Mouse (Mus musculus) gastrocnemius, adult 18-20 months (tissue): ENCODE results near the gene Eml4. TPM values are rescaled to one million over a fixed set of nuclear protein-coding genes. Genes with fewer than 3 reads are reported as not detected.

Experiments used
- DNase-seq: peaks from one replicate; pipeline ENCODE4 v3.0.0; 2021; ENCODE audit warnings: low spot score
- total RNA-seq, 2 experiments: library from RNA; stranded (reverse); gene quantifications; 2 replicates each; pipeline ENCODE4 v1.2.3; 2021

The Eml4 gene
- total RNA-seq, 2 experiments from 2014 or later = 1.8 to 2.1 TPM

GRCm38 (mm10) chr17:83340895-83341524, 9.7 kb upstream of the Eml4 start:
- DNase-seq = no peak

DNA sequence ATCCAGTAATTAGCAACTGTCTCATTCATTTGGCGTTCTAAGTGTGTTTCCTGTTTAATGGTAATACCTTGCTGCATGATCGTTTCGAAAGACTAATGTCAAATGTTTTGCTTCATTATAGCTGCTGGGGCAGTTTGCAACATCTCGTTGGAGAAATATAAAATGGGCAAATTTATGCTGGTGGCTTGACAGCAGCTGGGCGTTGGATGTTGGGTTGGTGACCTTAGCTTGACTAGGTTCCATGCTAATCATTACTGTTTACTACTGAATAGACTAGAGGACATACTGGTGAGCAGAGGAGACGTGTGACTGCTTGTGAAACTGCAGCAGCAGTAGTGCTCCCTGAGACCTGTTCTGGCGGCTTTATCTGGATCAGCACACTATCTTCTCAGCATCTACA, 6.5 kb upstream of the Eml4 start:
- DNase-seq = no peak

DNA sequence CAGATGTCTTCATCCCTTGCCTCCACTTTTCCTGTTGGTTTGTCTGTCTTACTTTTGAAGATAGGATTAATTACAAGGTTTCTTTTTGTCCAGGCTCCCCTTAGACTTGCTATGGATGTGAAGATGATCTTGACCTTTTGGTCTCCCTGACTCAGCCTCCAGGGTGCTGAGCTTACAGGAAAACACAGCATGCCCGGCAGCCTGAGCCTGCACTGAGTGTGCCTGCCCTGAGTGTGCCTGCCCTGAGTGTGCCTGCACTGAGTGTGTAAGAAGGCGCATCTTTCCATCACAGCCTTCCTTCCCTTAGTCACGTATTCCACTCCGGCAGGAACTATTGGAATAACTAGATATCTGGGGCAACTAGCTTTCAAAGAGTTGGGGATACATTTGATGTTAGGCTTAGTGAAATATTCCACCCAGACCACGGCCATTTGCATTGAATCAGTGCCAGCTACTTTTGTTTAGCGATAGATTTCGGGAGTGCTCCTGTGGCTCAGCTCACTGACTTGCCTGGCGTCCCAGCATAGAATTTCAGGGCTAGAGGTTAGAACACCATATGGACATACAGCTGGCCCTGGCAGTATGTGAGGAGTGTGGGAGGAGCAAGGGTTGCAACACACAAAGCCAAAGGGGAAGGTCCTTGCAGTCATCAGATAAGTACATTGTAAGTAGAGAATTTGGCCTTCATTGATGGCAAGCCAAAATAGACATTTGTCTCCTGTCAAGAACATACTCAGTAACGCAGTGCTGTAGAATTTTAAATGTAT, 2.5 kb upstream of the Eml4 start:
- DNase-seq = no peak

GRCm38 (mm10) chr17:83351119-83351531, 394 bp downstream of the Eml4 start:
- DNase-seq = no peak

- DNase-seq = no peak
Measured at GRCm38 (mm10) chr17:83351601-83352413, 1.1 kb downstream of the Eml4 start.

DNA sequence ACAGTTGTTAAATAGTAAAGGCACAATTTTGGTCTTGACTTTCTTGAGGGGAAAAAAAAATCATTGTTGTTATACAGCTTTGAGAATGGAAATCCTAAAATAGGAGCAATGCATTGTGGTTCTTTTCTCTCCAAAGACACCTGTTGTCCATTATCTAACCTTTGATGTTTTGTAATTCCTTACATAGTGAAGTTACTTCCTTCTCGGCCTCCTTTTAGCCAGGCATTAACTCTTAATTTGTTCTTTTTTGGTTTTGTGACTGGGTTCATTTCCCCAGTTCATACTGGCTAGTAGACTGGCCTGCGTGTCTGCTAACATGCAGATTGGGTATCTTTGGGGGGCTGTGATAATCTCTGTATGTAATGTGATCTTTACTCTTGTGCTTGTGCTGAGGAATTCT, 1.7 kb downstream of the Eml4 start:
- no peak for DNase-seq

GRCm38 (mm10) chr17:83353011-83353410, 2.3 kb downstream of the Eml4 start:
- no peak for DNase-seq

GRCm38 (mm10) chr17:83353460-83353859, 2.7 kb downstream of the Eml4 start:
- DNase-seq = no peak

DNA sequence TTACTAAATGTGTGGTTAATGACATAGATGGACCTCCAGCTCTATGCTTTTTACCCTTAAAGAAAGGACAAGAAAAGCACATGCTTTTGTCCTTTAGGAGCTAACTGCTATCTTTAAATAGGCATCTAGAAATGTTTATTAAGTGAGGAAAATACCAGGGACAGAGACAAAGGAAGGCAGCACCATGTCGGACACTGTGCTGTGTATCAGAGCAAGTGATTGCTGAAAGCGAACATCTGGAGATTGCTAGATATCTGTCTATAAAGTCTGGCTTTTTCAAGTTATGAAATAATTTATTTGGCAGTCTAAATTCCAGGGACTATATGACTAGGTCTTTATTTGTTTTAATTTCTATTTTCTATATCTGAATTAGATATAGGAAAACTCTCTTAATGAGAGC, 4.8 kb downstream of the Eml4 start:
- DNase-seq = no peak

- no peak for DNase-seq
Measured at GRCm38 (mm10) chr17:83359934-83360333, 9.2 kb downstream of the Eml4 start.

- DNase-seq = no peak
Measured at GRCm38 (mm10) chr17:83360796-83361566, 10.2 kb downstream of the Eml4 start.

DNA sequence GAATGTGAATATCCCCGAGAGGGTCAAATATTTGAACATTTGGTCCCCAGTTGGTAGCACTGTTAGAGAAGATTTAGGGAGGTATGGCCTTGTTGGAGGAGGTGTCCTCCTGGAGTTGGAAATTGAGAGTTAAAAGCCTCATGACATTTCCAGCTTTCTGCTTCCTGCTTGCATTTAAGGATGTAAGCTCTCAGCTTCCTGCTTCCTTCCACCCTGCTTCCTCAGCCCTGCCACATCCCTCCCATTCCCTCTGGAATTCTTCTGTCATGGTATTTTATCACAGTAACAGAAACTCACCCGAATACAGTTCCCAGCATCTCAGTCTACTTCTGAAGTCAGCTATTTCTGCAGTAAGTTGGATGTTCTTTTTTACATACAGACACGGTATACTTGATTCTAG, 12.3 kb downstream of the Eml4 start:
- DNase-seq = no peak

- DNase-seq = no peak
Measured at GRCm38 (mm10) chr17:83364296-83364695, 13.6 kb downstream of the Eml4 start.

- DNase-seq = no peak
Measured at GRCm38 (mm10) chr17:83365130-83365529, 14.4 kb downstream of the Eml4 start.

GRCm38 (mm10) chr17:83365614-83366355, 15.1 kb downstream of the Eml4 start:
- no peak for DNase-seq

DNA sequence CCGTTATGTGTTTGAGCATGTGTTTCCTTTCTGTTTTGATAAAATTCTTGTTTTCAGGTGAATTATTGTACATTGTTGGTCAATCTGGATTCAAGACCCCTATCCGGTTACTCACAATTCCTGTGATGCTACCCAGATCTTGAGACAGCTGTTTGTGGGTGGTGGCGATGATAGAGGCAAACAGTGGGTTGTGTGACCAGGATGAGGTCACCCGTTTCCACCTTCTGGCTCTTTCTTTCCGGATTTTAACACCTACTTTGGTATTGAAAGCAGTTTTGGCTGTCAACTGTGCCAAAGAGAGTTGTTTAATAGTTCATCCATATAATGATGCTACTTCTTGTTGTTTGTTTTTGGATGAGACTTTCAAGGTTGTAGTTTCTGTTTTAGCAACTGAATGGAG, 16.7 kb downstream of the Eml4 start:
- no peak for DNase-seq

GRCm38 (mm10) chr17:83374123-83374522, 23.4 kb downstream of the Eml4 start:
- DNase-seq = no peak

- DNase-seq = no peak
Measured at GRCm38 (mm10) chr17:83375848-83376247, 25.1 kb downstream of the Eml4 start.

DNA sequence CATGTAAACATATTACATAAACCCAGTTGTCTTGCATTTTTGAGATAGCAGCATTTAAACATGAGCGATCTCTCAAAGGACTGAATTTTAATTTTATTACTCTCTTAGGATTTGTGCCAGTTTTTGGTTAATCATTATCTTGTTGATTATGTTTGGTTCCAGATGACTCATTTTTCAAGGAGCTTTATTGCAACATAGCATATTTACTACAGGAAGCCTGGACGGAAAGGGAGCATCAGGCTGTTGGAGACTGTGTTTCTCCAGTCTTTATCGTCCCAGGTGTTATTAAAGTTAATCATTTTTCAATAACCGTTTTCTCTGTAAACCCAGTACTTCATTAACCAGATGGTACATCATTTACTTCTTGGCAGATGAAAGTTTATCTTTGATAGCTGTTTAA, 26.1 kb downstream of the Eml4 start:
- no peak for DNase-seq

DNA sequence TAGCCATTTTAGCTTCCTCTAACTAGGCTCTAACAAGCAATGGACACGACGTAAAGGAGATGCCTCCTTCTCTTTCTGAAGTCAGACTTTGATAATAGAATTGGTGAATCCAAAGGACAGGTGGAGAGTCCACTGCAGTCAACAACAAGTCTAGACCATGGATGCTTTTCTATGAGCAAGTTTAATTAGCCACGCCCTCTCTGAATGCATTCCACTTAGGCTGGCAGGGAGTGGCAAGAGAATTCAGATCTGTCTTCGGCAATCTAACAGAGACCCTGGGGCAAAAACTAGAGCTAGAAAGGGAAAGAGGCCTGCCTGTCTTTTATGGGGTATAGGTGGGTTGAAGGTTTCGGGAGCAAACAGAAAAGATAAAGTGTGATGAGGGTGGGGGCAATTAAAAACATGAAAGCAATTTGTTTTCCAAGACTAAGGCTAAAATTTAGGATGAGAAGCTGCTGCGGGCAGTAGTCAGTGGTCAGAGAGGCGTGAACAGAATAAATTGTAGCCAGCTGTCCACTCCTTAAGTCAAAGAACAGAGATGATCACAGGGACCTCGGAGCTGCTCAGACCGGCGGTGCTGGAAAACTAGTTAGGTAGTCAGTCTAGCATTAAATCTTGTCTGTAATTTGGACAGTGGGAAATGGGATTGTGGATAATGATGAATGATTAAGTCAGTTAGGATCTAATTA, 27.2 kb downstream of the Eml4 start:
- DNase-seq = no peak
